Mouse (Mus musculus) heart, postnatal 10 days (tissue): Measurements from ENCODE around the gene Slit3. TPM values are rescaled to one million over a fixed set of nuclear protein-coding genes. Genes with fewer than 3 reads are reported as not detected.

ENCODE experiments used
- DNase-seq, 2 experiments: peaks; one replicate each; pipeline ENCODE4 v3.0.0; 2021
- intact Hi-C: fragments of 180-260 bp; cut with DNase I; formaldehyde crosslinking; loops from one replicate; pipeline ENCODE4 v1.15.1; 2025
- total RNA-seq, 2 experiments: library from RNA; stranded (reverse); gene quantifications; 2 replicates each; pipeline ENCODE4 v1.2.3; 2021

Slit3 gene
- total RNA-seq, 2 experiments from 2014 or later, result 16.2 to 20.4 TPM

DNA sequence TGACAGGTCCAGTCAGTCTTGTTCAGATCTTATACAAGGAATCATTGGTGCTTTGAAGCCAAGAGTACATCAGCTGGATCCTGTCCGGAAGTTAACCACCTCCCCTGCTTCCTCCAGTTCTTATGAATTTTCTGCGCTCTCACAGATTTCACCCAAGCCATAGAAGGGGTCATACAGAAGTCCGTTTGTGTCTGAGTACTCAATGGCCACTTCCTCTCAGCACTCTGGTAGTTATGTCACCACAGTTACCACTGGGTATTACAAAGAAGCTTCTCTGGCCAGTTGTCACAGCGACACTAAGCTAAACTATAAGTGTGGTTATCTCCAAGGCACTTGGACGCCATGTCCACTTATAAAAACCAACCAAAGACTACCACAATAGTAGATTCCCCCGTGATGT, 536.6 kb downstream of the Slit3 start:
- intact Hi-C loops, result no loop called here
- no peak for DNase-seq

DNA sequence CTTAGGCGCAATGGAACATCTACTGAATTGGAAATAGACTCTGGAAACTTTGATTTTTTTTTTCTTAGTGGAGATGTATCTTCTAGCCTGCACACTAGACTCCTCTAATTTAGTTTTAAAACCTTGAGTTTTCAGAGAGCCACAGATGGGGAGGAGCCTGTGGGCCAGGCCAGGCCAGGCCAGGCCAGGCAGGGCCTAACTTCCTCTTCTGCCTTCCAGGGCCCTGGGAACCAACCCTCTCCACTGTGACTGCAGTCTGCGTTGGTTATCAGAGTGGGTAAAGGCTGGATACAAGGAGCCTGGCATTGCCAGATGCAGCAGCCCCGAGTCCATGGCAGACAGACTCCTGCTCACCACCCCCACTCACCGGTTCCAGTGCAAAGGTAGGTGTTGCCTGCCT, 539.9 kb downstream of the Slit3 start:
- no peak for DNase-seq
- intact Hi-C loops, result no loop called here

GRCm38 (mm10) chr11:35662945-35663344, 541.9 kb downstream of the Slit3 start:
- intact Hi-C loops, result no loop called here
- no peak for DNase-seq

GRCm38 (mm10) chr11:35663661-35664060, 542.6 kb downstream of the Slit3 start:
- intact Hi-C loops, result loop anchor here (2.0 kb wide), 1 partner anchor 213 kb away; no protein-coding TSS in a partner anchor
- no peak for DNase-seq

DNA sequence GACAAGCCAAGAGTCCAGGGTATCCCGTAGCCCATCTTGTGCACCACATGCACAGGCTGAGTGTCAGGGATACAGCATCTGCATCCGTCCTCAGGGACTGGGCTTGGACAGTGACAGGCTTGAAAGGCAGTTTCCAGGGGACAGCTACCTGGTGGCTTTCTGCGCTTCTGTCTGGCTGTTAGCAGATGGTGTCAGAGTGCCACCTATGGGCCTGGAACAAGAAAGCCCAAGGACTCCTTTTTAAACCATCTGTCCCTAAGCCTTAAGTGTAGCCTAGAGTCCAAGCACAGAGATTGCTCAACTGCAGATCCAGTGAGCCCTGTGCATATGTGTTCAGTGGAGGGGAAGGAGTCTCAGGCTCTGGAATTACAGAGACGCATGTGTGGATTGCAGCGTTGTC, 544.0 kb downstream of the Slit3 start:
- DNase-seq, result peak; percentile 50 to 52
- intact Hi-C loops, result loop anchor here (1.0 to 5.0 kb wide), 3 partner anchors 214 to 823 kb away; no protein-coding TSS in a partner anchor

DNA sequence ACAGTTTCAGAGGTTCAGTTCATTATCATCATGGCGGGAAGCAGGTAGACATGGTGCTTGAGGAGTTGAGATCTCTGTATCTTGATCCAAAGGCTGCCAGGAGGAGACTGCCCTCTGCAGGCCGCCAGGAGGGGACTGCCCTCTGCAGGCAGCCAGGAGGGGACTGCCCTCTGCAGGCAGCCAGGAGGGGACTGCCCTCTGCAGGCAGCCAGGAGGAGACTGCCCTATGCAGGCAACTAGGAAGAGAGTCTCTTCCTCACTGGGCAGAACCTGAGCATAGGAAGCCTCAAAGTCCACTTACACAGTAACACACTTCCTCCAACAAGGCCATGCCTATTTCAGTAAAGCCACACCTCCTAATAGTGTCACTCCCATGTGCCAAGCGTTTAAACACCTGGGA, 546.4 kb downstream of the Slit3 start:
- intact Hi-C loops, result loop anchor here (5.0 kb wide), 1 partner anchor 825 kb away; no protein-coding TSS in a partner anchor

DNA sequence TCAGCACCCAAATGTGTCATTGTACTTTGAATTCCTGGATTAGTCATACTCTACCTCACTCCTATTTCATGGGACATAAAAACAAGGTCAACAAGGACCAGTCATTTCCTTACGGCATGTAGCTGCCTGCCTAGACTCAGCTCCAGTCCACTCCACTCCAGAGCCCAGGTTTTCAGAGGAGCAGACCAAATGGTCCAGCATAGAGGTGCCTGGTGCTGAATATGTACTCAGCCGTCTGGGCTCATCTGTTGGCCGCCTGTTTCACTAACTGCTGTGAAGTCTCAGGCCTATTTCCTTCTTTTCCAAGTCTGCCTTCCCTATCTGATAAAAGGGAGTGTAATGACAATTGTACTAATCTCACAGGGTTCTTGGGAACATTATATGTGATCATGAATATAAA, 547.1 kb downstream of the Slit3 start:
- intact Hi-C loops, result loop anchor here (5.0 kb wide), 1 partner anchor 826 kb away; no protein-coding TSS in a partner anchor
- peak; percentile 12 to 16 for DNase-seq

More for the DNA sequence above, 546.4 kb downstream of the Slit3 start:
- DNase-seq, result no peak

GRCm38 (mm10) chr11:35668750-35669149, 547.7 kb downstream of the Slit3 start:
- no peak for DNase-seq
- intact Hi-C loops, result loop anchor here (5.0 kb wide), 1 partner anchor 826 kb away; no protein-coding TSS in a partner anchor

- DNase-seq, result no peak
- intact Hi-C loops, result loop anchor here (5.0 kb wide), 1 partner anchor 827 kb away; no protein-coding TSS in a partner anchor
These were observed 548.5 kb downstream of the Slit3 start for GRCm38 (mm10) chr11:35669536-35669935.

DNA sequence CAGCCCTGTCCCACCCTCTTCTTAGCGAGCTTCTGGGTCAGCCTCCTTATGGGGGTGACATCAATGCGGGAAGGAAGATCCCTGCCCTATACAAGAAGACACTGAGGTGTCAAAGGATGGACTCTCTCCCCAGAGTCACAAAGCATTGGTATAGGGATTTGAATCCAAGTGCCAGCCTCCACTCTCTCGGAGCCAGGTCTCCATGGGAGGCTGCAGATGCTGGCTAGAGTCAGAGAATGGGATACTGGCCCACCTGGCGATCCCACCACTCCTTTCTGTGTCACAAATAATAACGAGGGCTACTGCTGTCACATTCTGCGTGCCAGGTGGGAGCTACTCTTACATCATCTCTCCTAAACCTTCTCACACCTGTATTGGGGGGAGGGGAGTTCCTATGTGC, 549.2 kb downstream of the Slit3 start:
- no peak for DNase-seq
- intact Hi-C loops, result no loop called here

- intact Hi-C loops, result no loop called here
These were observed 549.7 kb downstream of the Slit3 start for GRCm38 (mm10) chr11:35670746-35671145.

GRCm38 (mm10) chr11:35673050-35673449, 552.0 kb downstream of the Slit3 start:
- DNase-seq, result no peak
- intact Hi-C loops, result no loop called here

More at GRCm38 (mm10) chr11:35670746-35671145, 549.7 kb downstream of the Slit3 start:
- no peak for DNase-seq

DNA sequence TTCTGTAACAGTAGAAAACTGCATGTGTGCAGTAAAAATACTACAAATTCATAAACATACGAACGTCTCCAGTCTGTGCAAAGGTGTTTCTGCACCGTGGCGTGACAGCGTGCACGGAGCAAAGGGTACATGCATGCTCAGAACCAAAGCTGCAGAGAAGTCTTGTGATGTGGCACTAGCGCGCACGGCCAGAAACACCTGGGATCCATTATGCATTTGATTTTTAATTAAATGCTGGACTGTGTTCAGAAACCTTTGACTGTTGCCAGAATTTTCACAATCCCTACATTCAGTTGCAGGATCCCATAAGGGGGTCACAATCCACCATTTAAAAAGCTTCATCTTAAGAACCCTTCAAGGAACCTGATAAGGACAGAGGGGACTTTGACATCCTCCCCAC, 553.2 kb downstream of the Slit3 start:
- intact Hi-C loops, result no loop called here
- DNase-seq, result no peak

GRCm38 (mm10) chr11:35676744-35677143, 555.7 kb downstream of the Slit3 start:
- DNase-seq, result no peak
- intact Hi-C loops, result no loop called here

GRCm38 (mm10) chr11:35679976-35680375, 559.0 kb downstream of the Slit3 start:
- intact Hi-C loops, result no loop called here
- DNase-seq, result no peak

GRCm38 (mm10) chr11:35687316-35687715, 566.3 kb downstream of the Slit3 start:
- intact Hi-C loops, result no loop called here
- no peak for DNase-seq

DNA sequence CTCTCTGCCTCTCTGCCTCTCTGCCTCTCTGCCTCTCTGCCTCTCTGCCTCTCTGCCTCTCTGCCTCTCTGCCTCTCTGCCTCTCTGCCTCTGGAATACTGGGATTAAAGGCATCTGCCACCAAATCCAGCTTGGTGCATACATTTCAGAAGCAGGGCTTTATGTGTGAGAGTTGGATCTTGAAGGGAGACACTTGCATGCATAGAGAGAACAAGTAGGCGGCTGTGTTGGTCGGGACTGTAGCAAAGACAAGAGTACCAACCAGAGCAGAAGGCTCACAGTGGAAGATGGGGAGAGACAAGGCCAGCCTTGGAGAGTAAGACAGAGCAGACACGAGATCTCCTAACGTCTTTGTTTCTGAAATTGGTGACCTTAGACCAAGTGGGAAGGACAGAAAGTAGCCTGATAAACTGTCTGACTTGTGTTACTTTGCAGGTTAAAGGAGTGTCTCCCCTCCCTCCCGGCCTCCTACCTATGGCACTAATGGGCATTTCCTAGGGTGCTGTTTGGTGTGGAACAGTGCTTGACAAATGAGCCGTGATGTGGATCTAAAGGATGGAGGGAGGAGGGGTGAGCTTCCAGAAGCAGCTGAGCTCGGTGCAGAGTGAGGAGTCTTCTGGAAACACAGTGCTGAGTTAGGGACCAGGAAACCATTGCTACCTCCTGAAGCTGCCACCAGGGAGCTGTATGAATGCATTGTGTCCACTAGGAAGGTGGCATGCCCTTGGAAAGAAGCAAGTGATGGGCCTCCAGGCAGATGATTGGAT, 569.7 kb downstream of the Slit3 start:
- intact Hi-C loops, result loop anchor here (5.0 to 10.0 kb wide), 3 partner anchors 236 to 848 kb away; no protein-coding TSS in a partner anchor
- DNase-seq, result no peak

DNA sequence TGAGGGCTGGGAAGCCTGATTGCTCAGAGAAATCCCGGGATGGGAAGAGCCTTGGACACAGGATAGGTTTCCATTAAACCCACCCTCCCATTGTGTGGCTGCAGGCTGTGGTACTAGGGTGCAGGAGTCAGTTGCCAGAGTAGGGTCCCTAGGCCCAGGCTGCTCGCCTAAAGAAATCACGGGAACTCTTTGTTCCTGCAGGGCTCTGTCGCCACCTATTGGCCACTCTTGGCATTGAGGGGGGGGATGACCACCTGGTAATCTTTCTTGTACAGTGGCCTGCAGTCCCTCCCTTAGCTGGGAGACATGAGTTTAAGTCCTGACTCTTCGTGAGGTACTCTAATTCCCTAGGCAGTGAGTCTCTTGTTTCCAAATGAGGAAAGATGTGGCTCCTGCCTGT, 572.1 kb downstream of the Slit3 start:
- peak; percentile 34 to 69 for DNase-seq
- intact Hi-C loops, result loop anchor here (5.0 to 10.0 kb wide), 3 partner anchors 238 to 851 kb away; no protein-coding TSS in a partner anchor

GRCm38 (mm10) chr11:35693625-35694024, 572.6 kb downstream of the Slit3 start:
- DNase-seq, result no peak
- intact Hi-C loops, result loop anchor here (5.0 to 10.0 kb wide), 3 partner anchors 239 to 851 kb away; no protein-coding TSS in a partner anchor

DNA sequence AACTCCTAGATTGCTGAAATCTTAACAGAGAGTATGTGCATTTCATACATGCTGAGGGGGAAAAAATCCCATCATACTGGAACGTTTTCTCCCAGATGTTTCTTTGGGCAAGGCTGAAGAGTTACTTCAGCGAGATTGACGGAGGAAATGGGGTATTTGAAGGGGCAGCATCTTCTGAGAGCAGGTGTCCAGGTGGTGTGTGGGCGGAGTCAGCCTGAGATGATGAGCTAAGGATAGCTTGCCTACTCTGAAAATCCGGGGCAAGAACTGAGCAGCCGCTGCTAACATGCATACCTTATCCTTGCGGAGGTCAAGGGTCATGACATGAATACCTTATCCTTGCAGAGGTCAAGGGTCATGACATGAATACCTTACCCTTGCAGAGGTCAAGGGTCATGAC, 576.5 kb downstream of the Slit3 start:
- intact Hi-C loops, result loop anchor here (10.0 kb wide), 2 partner anchors 243 to 583 kb away; no protein-coding TSS in a partner anchor

DNA sequence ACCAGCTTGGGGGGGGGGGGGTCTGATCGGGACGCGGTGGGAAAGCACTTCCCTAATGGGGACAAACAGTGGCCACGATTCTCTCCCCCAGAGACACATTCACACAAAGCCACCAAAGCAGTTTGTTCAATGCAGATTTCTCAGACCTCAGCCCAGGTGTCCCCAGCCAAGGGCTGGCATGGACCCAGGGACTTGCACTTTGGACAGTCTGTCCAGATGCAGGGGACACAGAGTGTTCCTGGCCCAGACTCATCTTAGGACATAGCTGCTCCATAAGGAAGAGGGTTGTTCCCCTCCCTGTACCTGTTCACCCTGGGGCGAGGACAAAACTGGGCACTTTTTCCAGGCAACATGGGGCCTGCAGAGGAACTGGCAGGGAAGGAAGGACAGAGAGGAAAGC, 577.9 kb downstream of the Slit3 start:
- intact Hi-C loops, result loop anchor here (10.0 kb wide), 2 partner anchors 244 to 584 kb away; no protein-coding TSS in a partner anchor

More for the DNA sequence above, 576.5 kb downstream of the Slit3 start:
- DNase-seq, result no peak

GRCm38 (mm10) chr11:35703471-35703870, 582.4 kb downstream of the Slit3 start:
- intact Hi-C loops, result no loop called here
- no peak for DNase-seq

More for the DNA sequence above, 577.9 kb downstream of the Slit3 start:
- no peak for DNase-seq
